Mouse (Mus musculus): ENCODE results near the gene Insl6. TPM values are rescaled to one million over a fixed set of nuclear protein-coding genes. Genes with fewer than 3 reads are reported as not detected.

Gene Insl6
- total RNA-seq, 2 experiments from 2014 or later = 0.51 to 0.79 TPM

- DNase-seq (ENCODE audit: low spot score in 2 of 2) = no peak
These were observed 31.1 kb upstream of the Insl6 start for GRCm38 (mm10) chr19:29356281-29356680.

- peak; percentile 71 to 92 for DNase-seq (ENCODE audit: low spot score in 2 of 2)
These were observed 30.0 kb upstream of the Insl6 start for GRCm38 (mm10) chr19:29354895-29355877.

GRCm38 (mm10) chr19:29350991-29351390 lies 25.8 kb upstream of the Insl6 start:
- DNase-seq (ENCODE audit: low spot score in 2 of 2) = no peak

- peak in 1 of 2 experiments; percentile 28 for DNase-seq (ENCODE audit: low spot score in 2 of 2)
These were observed 20.5 kb upstream of the Insl6 start for GRCm38 (mm10) chr19:29345636-29346035.

GRCm38 (mm10) chr19:29344868-29345267 lies 19.7 kb upstream of the Insl6 start:
- DNase-seq (ENCODE audit: low spot score in 2 of 2) = no peak

GRCm38 (mm10) chr19:29342281-29342680 lies 17.1 kb upstream of the Insl6 start:
- DNase-seq (ENCODE audit: low spot score in 2 of 2) = no peak

GRCm38 (mm10) chr19:29341029-29341428 lies 15.9 kb upstream of the Insl6 start:
- DNase-seq (ENCODE audit: low spot score in 2 of 2) = no peak

- DNase-seq (ENCODE audit: low spot score in 2 of 2) = no peak
These were observed 11.5 kb upstream of the Insl6 start for GRCm38 (mm10) chr19:29336624-29337023.

GRCm38 (mm10) chr19:29334068-29334745 lies 9.1 kb upstream of the Insl6 start, which contains the start of gene Rln1:
Gene Rln1, minus strand, starts transcription at chr19:29334670.
- DNase-seq (ENCODE audit: low spot score in 2 of 2) = peak in 1 of 2 experiments; percentile 18

- DNase-seq (ENCODE audit: low spot score in 2 of 2) = no peak
These were observed 1.8 kb upstream of the Insl6 start for GRCm38 (mm10) chr19:29326822-29327552.

GRCm38 (mm10) chr19:29326396-29326795 lies 1.2 kb upstream of the Insl6 start:
- DNase-seq (ENCODE audit: low spot score in 2 of 2) = no peak

- DNase-seq (ENCODE audit: low spot score in 2 of 2) = no peak
These were observed 660 bp upstream of the Insl6 start for GRCm38 (mm10) chr19:29325852-29326180.

GRCm38 (mm10) chr19:29323416-29324049 lies 1.6 kb downstream of the Insl6 start:
- no peak for DNase-seq (ENCODE audit: low spot score in 2 of 2)

- DNase-seq (ENCODE audit: low spot score in 2 of 2) = peak in 1 of 2 experiments; percentile 16
These were observed 12.5 kb downstream of the Insl6 start for GRCm38 (mm10) chr19:29312661-29313060.

- peak; percentile 26 to 74 for DNase-seq (ENCODE audit: low spot score in 2 of 2)
These were observed 13.4 kb downstream of the Insl6 start for GRCm38 (mm10) chr19:29311791-29312190.

- no peak for DNase-seq (ENCODE audit: low spot score in 2 of 2)
These were observed 16.3 kb downstream of the Insl6 start for GRCm38 (mm10) chr19:29308832-29309231.

GRCm38 (mm10) chr19:29302119-29302518 lies 23.0 kb downstream of the Insl6 start:
- DNase-seq (ENCODE audit: low spot score in 2 of 2) = no peak

GRCm38 (mm10) chr19:29300919-29301318 lies 24.2 kb downstream of the Insl6 start:
- no peak for DNase-seq (ENCODE audit: low spot score in 2 of 2)

GRCm38 (mm10) chr19:29297366-29297765 lies 27.8 kb downstream of the Insl6 start:
- DNase-seq (ENCODE audit: low spot score in 2 of 2) = no peak

GRCm38 (mm10) chr19:29296166-29296565 lies 29.0 kb downstream of the Insl6 start:
- DNase-seq (ENCODE audit: low spot score in 2 of 2) = no peak

GRCm38 (mm10) chr19:29294756-29295155 lies 30.4 kb downstream of the Insl6 start:
- DNase-seq (ENCODE audit: low spot score in 2 of 2) = no peak

All from layer of hippocampus, adult 18-20 months (tissue).